Mouse (Mus musculus) liver, embryonic 16.5 days (tissue): Measurements from ENCODE around the gene Zbtb16. TPM values are rescaled to one million over a fixed set of nuclear protein-coding genes. Genes with fewer than 3 reads are reported as not detected.
A peak's percentile ranks its signal among the peaks of the same experiment; 100 is the strongest.

ENCODE experiments used
- ATAC-seq: fragments of 200-750 bp; cut with Nextera tagmentation; 2 replicates; pipeline ENCODE4 v1.8.0; 2017; ENCODE audit warnings: low read depth, mild to moderate bottlenecking, moderate number of reproducible peaks, moderate library complexity
- H3K27ac ChIP-seq: fragments of 300-500 bp; sonication (generic); 2 replicates; pipeline ENCODE4 v1.5.1; 2014; ENCODE audit warnings: mild to moderate bottlenecking, low read length
- H3K27me3 ChIP-seq: fragments of 300-500 bp; sonication (generic); 2 replicates; pipeline ENCODE4 v1.6.1; 2014; ENCODE audit warnings: low read depth, low read length, mixed read lengths; ENCODE audit not compliant: control insufficient read depth, insufficient read depth
- H3K36me3 ChIP-seq: fragments of 300-500 bp; sonication (generic); 2 replicates; pipeline ENCODE4 v1.6.1; 2014; ENCODE audit warnings: mild to moderate bottlenecking; ENCODE audit not compliant: control insufficient read depth, insufficient read depth
- H3K4me1 ChIP-seq: fragments of 300-500 bp; sonication (generic); 2 replicates; pipeline ENCODE4 v1.6.1; 2014; ENCODE audit warnings: low read depth, low read length, mixed read lengths; ENCODE audit not compliant: control insufficient read depth
- H3K4me2 ChIP-seq: fragments of 300-500 bp; sonication (generic); 2 replicates; pipeline ENCODE4 v1.6.1; 2014; ENCODE audit warnings: low read depth, low read length, mixed read lengths
- H3K4me3 ChIP-seq: fragments of 300-500 bp; sonication (generic); 2 replicates; pipeline ENCODE4 v1.5.1; 2014; ENCODE audit warnings: low read depth, mild to moderate bottlenecking, low read length
- H3K9ac ChIP-seq: fragments of 300-500 bp; sonication (generic); 2 replicates; pipeline ENCODE4 v1.6.1; 2014; ENCODE audit warnings: low read depth, low read length
- H3K9me3 ChIP-seq: fragments of 300-500 bp; sonication (generic); replicated peaks from 2 replicates; pipeline ENCODE4 v1.6.1; 2016; ENCODE audit warnings: low read length; ENCODE audit not compliant: control insufficient read depth
- WGBS: fragments of 180-500 bp; shearing (Covaris S2); extraction: QIAGEN DNeasy Blood & Tissue Kit; methylation state at CpG from one replicate; pipeline ENCODE4 v1.1.7; 2014; ENCODE audit not compliant: insufficient replicate concordance; 5-methylcytosine and 5-hydroxymethylcytosine counted together
- polyA plus RNA-seq: library from polyadenylated mRNA; unstranded; fragments of >200 nt; fragmentation: Nextera tagmentation; extraction: Ambion mirVana; gene quantifications from 2 replicates; pipeline ENCODE4 v1.2.1, GENCODE M21; 2015

The Zbtb16 gene
- polyA plus RNA-seq, 1 experiment from 2014 or later: 1.1 TPM

DNA sequence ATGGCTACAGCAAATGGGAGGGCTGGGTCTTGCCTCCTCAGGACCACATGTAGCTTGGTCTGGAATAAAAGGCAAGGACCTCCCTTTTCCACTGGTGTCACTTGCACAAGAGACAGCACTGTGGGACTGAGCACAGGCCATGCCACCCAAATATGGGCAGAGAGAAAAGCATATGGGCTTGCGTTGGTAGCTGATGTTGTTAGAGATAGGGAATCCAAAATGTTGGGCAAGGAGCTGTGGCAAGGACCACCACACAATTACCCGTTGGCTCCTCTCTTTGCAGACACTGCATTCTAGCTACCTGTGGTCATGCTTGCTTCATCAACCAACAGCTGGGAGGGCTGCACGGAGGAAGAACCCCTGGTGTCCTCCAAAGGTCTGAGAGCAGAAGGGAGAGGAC lies 169.3 kb downstream of the Zbtb16 start:
- ATAC-seq: no peak
- WGBS: 55% methylated on average over 3 of the region's 3 CpGs

DNA sequence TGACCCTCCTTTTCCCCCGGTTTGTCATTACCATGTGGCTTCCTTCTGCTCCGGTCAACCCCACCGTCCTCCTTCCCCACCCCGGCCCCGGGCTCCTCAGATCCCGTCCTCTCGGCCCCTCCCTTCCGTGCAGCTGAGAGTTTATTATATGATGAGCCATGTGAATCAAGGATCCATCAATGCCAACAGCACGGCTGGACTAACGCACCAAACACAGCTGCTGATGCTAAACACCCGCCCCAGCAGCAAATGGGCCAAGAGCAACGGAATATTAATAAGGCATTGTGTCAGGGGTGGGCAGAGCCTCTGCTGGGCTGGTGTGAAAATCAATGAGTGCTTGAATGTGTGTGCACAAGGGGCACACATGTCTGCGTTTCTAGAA lies 173.0 kb downstream of the Zbtb16 start:
- Histone ChIP-seq H3K27me3 (no peaks in the 10 kb centered on the region), H3K4me3 (no peak overlapping the region), H3K9me3 (peaks cover 3% of the 10 kb centered on the region; the same call in 1 of the 2 replicates), H3K4me2 (no peak overlapping the region), H3K4me1 (no peaks in the 10 kb centered on the region), H3K36me3 (no peaks in the 10 kb centered on the region), H3K27ac (no peak overlapping the region), H3K9ac (no peak overlapping the region)
- 71% methylated on average over 13 of the region's 13 CpGs for WGBS
- no peak for ATAC-seq

More for the DNA sequence above, 169.3 kb downstream of the Zbtb16 start:
- H3K4me2 ChIP-seq: no peak overlapping the region
- H3K36me3 ChIP-seq: no peaks in the 10 kb centered on the region
- no peak overlapping the region for H3K4me3 ChIP-seq
- no peak overlapping the region for H3K9ac ChIP-seq
- no peak overlapping the region for H3K27ac ChIP-seq
- no peaks in the 10 kb centered on the region for H3K9me3 ChIP-seq
- no peaks in the 10 kb centered on the region for H3K27me3 ChIP-seq
- H3K4me1 ChIP-seq: no peaks in the 10 kb centered on the region

DNA sequence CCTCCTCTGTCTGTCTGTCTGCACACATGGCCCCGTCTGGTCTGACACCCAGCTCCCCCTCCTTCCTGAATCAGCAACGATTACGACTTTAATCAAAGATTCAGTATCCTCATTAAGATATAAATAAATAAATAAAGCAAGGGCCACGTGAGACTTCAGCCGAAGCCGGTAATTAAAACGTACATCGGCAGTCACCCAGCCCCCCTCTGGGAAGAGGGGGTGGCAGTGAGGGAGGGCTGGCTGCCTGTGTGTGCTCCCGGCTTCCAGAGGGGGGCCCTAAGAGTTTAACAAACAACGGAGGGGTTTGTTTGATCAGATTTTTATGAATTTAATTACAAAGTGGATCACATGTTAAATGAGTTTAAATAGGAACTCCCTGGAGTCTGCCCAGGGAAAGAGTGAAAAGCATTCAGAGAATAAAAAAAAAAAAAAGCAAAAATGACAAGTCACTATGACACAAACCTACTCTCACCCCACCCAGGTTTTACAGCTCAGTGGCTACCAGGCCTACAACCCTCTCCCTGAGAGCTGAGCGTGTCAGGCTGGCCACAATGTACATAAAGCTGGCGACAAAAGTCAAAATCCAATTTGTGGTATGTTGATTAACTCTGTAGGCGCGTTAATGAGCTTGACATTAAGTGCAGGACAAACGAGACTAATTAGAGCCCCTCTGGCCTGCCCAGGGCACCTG lies 173.5 kb downstream of the Zbtb16 start:
- 54% methylated on average over 15 of the region's 15 CpGs for WGBS
- Histone ChIP-seq H3K36me3 (no peaks in the 10 kb centered on the region), H3K27ac (no peak overlapping the region), H3K4me3 (no peak overlapping the region), H3K27me3 (no peaks in the 10 kb centered on the region), H3K4me1 (no peaks in the 10 kb centered on the region), H3K9me3 (peaks cover 3% of the 10 kb centered on the region; the same call in 1 of the 2 replicates), H3K9ac (no peak overlapping the region), H3K4me2 (no peak overlapping the region)
- ATAC-seq: no peak

DNA sequence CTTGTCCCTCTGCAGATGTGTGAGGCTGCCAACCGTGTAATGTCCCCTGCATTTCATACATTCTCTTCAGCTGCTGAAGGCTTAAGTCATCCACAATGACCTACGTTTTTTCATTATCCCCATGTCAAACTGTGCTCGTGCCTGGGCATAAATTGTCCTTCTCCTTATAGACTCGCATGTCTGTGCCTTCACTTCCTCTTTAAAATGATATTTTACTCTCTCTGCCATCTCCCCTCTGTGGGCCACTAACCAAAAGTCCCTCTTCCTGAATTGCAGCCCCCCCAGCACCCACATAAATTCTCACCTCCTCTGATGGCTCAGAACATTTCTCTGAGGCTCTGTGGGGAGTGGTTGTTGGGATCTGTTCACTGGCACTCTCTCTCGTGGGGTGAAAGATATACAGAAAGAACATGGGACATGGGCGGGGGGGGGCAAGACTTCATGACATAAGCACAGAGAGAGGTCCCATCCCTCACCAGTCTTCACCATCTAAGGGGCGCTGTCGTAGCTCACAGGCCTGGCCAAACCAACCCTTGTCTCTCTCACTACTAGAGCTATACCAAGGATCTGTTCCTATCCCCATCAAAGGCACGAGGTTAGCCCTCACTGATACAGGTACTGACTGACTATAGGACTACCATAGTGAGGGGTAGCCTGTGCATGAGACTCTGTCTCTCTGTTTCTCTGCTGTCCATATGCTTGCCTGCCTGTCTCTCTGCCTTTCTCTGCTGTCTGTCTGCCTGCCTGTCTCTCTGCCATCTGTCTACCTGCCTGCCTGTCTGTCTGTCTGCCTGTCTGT lies 174.6 kb downstream of the Zbtb16 start:
- H3K27ac ChIP-seq: no peak overlapping the region
- H3K27me3 ChIP-seq: no peaks in the 10 kb centered on the region
- ATAC-seq: no peak
- 46% methylated on average over 9 of the region's 9 CpGs for WGBS
- H3K4me1 ChIP-seq: no peaks in the 10 kb centered on the region
- no peaks in the 10 kb centered on the region for H3K36me3 ChIP-seq
- H3K4me3 ChIP-seq: no peak overlapping the region
- H3K9me3 ChIP-seq: peaks cover 3% of the 10 kb centered on the region; the same call in 1 of the 2 replicates
- no peak overlapping the region for H3K9ac ChIP-seq
- no peak overlapping the region for H3K4me2 ChIP-seq

DNA sequence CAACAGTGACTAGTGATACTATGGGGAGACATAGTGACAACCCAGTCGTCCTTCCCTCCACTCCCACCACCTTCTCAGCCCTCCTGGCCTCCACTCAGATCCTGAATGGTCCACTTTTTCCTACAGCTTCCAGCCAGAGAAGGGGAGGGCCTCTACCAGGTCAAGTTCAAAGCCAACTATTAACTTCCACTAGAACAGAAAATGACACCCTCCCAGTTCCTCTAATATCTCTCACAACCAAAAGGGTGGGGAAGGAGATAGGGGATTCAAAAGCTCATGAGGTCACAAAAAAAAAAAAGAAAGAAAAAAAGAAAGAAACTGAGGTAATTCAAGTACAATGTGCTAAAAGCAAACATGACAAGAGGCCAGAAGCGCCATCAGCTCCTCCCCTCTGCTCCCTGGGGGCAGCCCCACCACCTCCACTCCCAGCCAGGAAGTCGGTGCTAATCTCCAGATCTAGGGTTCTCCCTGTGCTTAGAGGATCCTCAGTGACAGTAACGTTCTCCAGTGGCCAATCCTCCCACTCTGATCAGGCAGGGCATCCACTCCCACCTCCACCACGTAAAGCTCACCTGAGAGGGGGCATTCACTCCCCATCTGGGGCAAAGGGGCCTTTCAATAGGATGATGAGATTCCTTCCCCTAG lies 180.4 kb downstream of the Zbtb16 start:
- 23% methylated on average over 5 of the region's 5 CpGs for WGBS
- Histone ChIP-seq H3K27ac (no peak overlapping the region), H3K4me1 (peaks cover 13% of the 10 kb centered on the region), H3K36me3 (no peaks in the 10 kb centered on the region), H3K4me2 (no peak overlapping the region), H3K9me3 (peaks cover 3% of the 10 kb centered on the region; the same call in 1 of the 2 replicates), H3K4me3 (no peak overlapping the region), H3K9ac (no peak overlapping the region), H3K27me3 (no peaks in the 10 kb centered on the region)
- ATAC-seq: 0 out of 2 replicates have a peak, but pooled peaks have one; percentile 37

DNA sequence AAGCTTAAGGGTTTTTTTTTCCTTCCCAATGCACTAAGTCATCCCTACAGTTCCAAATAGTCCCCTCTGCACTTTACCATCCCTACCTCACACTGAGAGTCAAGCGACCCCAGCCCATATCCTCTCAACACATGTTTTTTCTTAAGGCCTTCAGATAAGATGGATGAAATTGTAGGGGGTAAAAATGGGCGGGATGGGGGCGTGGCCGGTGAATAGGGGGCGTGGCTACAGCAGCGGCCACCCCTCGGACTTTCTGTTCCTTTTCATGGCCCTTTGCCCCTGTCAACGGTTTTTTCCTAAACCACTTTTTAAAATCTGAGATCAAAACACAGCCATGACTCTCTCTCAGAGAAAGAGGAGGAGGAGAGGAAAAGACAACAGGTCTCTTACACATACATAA lies 181.3 kb downstream of the Zbtb16 start:
- no peak for ATAC-seq
- 13% methylated on average over 8 of the region's 8 CpGs for WGBS
- Histone ChIP-seq H3K27ac (no peak overlapping the region), H3K36me3 (no peaks in the 10 kb centered on the region), H3K27me3 (no peaks in the 10 kb centered on the region), H3K9ac (no peak overlapping the region), H3K9me3 (peaks cover 3% of the 10 kb centered on the region; the same call in 1 of the 2 replicates), H3K4me1 (peaks cover 17% of the 10 kb centered on the region), H3K4me3 (no peak overlapping the region), H3K4me2 (0 out of 2 replicates have a peak overlapping the region, but pooled peaks have one; percentile 13)

DNA sequence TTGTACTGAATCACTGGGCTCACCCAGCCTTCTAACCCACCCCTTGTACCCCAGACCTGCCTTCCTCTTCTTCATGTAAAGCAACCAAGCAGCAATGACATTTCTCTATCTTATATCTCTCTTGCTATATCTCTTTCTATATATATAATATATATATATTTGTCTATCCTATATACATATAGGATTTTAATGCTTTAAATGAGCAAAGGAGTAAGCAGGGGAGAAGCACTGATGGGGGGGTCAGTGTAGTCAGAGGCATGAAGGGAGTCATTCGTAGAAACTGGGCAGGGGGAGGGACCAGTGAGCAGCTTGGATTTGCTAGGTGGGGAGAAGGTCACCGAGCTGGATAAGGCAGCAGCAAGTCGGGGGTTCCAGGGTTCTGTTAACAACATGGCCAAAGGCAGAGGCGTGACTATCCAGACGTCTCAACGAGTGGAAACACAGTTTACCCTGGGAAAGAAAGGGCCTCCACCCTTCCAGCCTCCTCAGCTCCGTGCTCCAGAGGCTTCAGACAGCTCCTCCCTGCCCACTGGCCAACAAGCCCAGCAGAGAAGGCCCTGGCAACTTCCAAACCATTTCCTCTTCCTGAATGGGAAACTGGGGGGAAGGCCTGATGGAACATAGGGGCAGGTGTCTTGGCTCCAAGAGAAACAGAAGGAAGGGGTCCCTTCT lies 182.5 kb downstream of the Zbtb16 start:
- 61% methylated on average over 7 of the region's 7 CpGs for WGBS
- no peak overlapping the region for H3K4me2 ChIP-seq
- ATAC-seq: no peak

DNA sequence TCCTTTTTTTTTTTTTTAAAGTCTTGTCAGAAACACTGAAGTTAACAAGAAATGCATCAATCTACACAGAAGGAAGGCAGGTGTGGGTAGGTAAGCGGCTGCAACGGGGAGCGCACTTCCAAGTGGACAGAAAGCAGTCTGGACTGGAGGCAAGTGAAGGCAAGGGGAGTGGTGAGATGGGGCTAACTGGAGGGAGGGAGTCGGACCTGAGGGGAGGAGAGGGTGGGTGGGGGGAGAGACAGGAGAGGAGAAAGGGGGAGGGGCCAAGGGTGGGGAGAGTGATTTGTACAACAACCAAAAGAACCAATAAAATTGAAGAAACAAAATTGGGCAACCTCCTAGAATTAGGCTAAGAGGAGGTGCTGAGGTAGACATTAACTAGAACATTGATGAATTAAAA lies 184.0 kb downstream of the Zbtb16 start:
- no peaks in the 10 kb centered on the region for H3K36me3 ChIP-seq
- no peaks in the 10 kb centered on the region for H3K9me3 ChIP-seq
- H3K4me3 ChIP-seq: no peak overlapping the region
- H3K9ac ChIP-seq: no peak overlapping the region
- no peak overlapping the region for H3K27ac ChIP-seq
- no peak for ATAC-seq
- H3K27me3 ChIP-seq: peaks cover 9% of the 10 kb centered on the region
- no peak overlapping the region for H3K4me2 ChIP-seq
- 55% methylated on average over 4 of the region's 4 CpGs for WGBS
- H3K4me1 ChIP-seq: peaks cover 26% of the 10 kb centered on the region

More for the DNA sequence above, 182.5 kb downstream of the Zbtb16 start:
- no peak overlapping the region for H3K27ac ChIP-seq
- H3K4me3 ChIP-seq: no peak overlapping the region
- peaks cover 26% of the 10 kb centered on the region for H3K4me1 ChIP-seq
- no peak overlapping the region for H3K9ac ChIP-seq
- no peaks in the 10 kb centered on the region for H3K9me3 ChIP-seq
- no peaks in the 10 kb centered on the region for H3K36me3 ChIP-seq
- H3K27me3 ChIP-seq: no peaks in the 10 kb centered on the region; the same call in none of the 2 replicates
